Mouse (Mus musculus) heart, postnatal 0 days (tissue): ENCODE results near the gene Fgfr1op2. TPM values are rescaled to one million over a fixed set of nuclear protein-coding genes. Genes with fewer than 3 reads are reported as not detected.
A peak's percentile ranks its signal among the peaks of the same experiment; 100 is the strongest.

Experiments used
- ATAC-seq: fragments of 200-750 bp; cut with Nextera tagmentation; 2 replicates; pipeline ENCODE4 v1.8.0; 2017; ENCODE audit warnings: low read depth, moderate number of reproducible peaks, moderate library complexity; ENCODE audit not compliant: insufficient read depth
- DNase-seq: peaks from one replicate; pipeline ENCODE4 v3.0.0-alpha.2; 2016; ENCODE audit warnings: low spot score
- H3K27ac ChIP-seq: fragments of 300-500 bp; sonication (generic); 2 replicates; pipeline ENCODE4 v1.5.1; 2014; ENCODE audit warnings: low read depth, mild to moderate bottlenecking
- H3K27me3 ChIP-seq: fragments of 300-500 bp; sonication (generic); 2 replicates; pipeline ENCODE4 v1.6.1; 2014; ENCODE audit warnings: low read length, mixed read lengths; ENCODE audit not compliant: control insufficient read depth, insufficient read depth
- H3K36me3 ChIP-seq: fragments of 300-500 bp; sonication (generic); replicated peaks from 2 replicates; pipeline ENCODE4 v1.6.1; 2014; ENCODE audit warnings: low read length, mixed read lengths; ENCODE audit not compliant: control insufficient read depth, insufficient read depth
- H3K4me1 ChIP-seq: fragments of 300-500 bp; sonication (generic); 2 replicates; pipeline ENCODE4 v1.6.1; 2014; ENCODE audit warnings: antibody characterized with exemption; ENCODE audit not compliant: control insufficient read depth, insufficient read depth
- H3K4me2 ChIP-seq: fragments of 300-500 bp; sonication (generic); 2 replicates; pipeline ENCODE4 v1.6.1; 2014; ENCODE audit warnings: low read depth, mild to moderate bottlenecking, low read length, moderate library complexity
- H3K4me3 ChIP-seq: fragments of 300-500 bp; sonication (generic); 2 replicates; pipeline ENCODE4 v1.5.1; 2014; ENCODE audit warnings: low read depth, low read length
- H3K9ac ChIP-seq: fragments of 300-500 bp; sonication (generic); replicated peaks from 2 replicates; pipeline ENCODE4 v1.6.1; 2014; ENCODE audit warnings: low read depth, low read length, mixed read lengths
- H3K9me3 ChIP-seq: fragments of 300-500 bp; sonication (generic); replicated peaks from 2 replicates; pipeline ENCODE4 v1.6.1; 2016; ENCODE audit warnings: low read length; ENCODE audit not compliant: control insufficient read depth
- CTCF ChIP-seq: IDR thresholded peaks from 2 replicates; pipeline ENCODE4 v1.5.1; 2016; ENCODE audit warnings: antibody characterized with exemption, control low read depth, low read depth
- EP300 ChIP-seq: IDR thresholded peaks from 2 replicates; pipeline ENCODE4 v1.6.1; 2016; ENCODE audit warnings: antibody characterized with exemption, low read depth
- whole genome bisulfite sequencing: fragments of 180-500 bp; shearing (Covaris S2); extraction: QIAGEN DNeasy Blood & Tissue Kit; methylation state at CpG from one replicate; pipeline ENCODE4 v1.1.7; 2014; 5-methylcytosine and 5-hydroxymethylcytosine counted together
- polyA plus RNA-seq: library from polyadenylated mRNA; unstranded; fragments of >200 nt; fragmentation: Nextera tagmentation; extraction: Ambion mirVana; gene quantifications from 2 replicates; pipeline ENCODE4 v1.2.1, GENCODE M21; 2015
- total RNA-seq: library from RNA; depleted of rRNA; stranded (reverse); fragments of >200 nt; gene quantifications from 2 replicates; pipeline ENCODE4 v1.2.3, GENCODE M21; 2014; ENCODE audit warnings: low replicate concordance; rRNA removed

Fgfr1op2 gene
- total and polyA plus RNA-seq, 2 experiments from 2014 or later, result 61.4 to 87.8 TPM

DNA sequence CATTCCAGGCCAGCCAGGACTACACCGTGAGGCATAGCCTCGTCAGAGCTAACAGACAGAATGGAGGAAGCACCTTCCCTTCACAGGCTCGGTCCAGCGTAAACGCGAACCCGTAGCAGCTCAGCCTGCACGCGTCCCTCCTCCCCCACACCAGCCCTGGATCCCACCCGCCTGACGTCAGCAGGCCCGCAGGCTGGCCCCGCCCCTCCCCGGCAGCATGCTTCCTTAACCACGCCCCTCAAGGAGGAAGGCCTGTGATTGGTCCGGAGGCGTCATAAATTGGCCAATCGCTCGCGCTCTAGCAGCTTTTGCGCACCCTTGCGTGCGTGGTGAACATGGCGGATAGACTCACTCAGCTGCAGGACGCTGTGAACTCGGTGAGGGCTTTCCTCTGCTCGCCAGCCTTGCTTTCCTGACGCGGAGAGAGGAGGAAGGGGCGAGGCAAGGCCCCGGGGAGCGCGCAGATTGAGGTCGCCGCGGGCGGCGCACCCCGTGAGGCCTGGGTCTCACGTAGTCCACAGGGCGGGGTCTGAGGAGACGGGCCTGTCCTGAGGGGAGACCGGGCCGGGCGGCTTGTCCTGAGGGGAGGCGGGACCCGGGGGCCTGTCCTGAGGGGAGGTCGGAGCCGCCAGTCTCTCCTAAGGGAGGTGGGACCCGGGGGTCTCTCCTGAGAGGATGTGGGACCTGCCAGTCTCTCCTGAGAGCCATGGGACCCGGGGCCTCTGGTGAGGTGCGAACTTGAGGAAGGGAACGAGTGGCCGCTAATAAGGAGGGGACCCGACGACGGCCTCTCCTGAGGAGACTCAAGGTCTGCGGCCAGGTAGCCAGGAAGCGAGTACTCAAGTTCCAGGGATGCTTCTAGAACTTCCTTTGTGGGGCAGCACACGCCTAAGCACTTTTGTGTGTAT is 65.5 kb downstream of the Fgfr1op2 start, which contains the start of the genes Med21 and Tm7sf3:
Gene Med21 (plus strand): TSS at position 272 of the 908 bp plus-strand sequence.
Gene Tm7sf3 (minus strand): TSS at position 549 of the 908 bp plus-strand sequence.
- ATAC-seq (peak; percentile 98), DNase-seq (peak; percentile 99)
- Histone ChIP-seq H3K9ac (peak within 1 kb of the TSS; percentile 87), H3K9me3 (no peaks in the 10 kb centered on the region), H3K4me3 (peak within 1 kb of the TSS; percentile 80), H3K4me1 (peaks cover 10% of the 10 kb centered on the region), H3K27ac (peak within 1 kb of the TSS; percentile 91), H3K4me2 (peak within 1 kb of the TSS; percentile 95), H3K36me3 (no peaks in the 10 kb centered on the region), H3K27me3 (no peaks in the 10 kb centered on the region)
- TF ChIP-seq CTCF (peak; percentile 32; the same call in 1 of the 2 replicates), EP300 (0 out of 2 replicates have a peak, but pooled peaks have one; percentile 31)
- WGBS, result under 1% methylated on average over 59 of the region's 60 CpGs

DNA sequence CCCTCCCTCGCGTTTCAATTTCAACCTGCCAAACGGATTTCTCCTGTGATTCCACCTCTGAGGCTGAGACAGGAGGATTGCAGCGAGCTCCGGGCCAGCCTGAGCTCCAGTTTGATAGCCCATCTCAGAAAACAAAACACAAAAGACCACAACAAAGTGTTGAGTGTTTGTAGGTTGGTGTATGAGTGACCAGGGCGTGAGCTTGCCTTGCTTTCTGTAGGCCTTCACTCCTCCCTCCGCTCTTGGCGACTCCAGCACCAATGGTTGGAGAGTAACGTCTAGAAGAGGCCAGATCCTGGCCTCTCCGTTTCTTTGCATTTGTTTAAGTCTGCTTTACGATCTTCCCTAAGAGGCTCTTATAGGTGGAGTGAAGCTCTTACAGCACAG is 66.2 kb downstream of the Fgfr1op2 start:
- H3K9me3 ChIP-seq, result no peaks in the 10 kb centered on the region
- no peaks in the 10 kb centered on the region for H3K36me3 ChIP-seq
- TF ChIP-seq CTCF, result no peak
- no peak for TF ChIP-seq EP300
- peak overlapping the region; percentile 95 for H3K4me2 ChIP-seq
- peak overlapping the region; percentile 87 for H3K9ac ChIP-seq
- H3K27ac ChIP-seq, result peak overlapping the region; percentile 91
- H3K4me1 ChIP-seq, result peaks cover 10% of the 10 kb centered on the region
- ATAC-seq, result no peak
- no peaks in the 10 kb centered on the region for H3K27me3 ChIP-seq
- no peak for DNase-seq
- WGBS, result 19% methylated on average over 11 of the region's 11 CpGs
- peak overlapping the region; percentile 80 for H3K4me3 ChIP-seq

Other genes with a start within 250 kb of the Fgfr1op2 start
- gene Itpr2, start 75.0 kb upstream of the Fgfr1op2 start, total RNA-seq, result 51.4 and 59.5 TPM in 2 replicates
- 24.2 and 26.5 TPM in 2 replicates for gene Itpr2, start 75.0 kb upstream of the Fgfr1op2 start, polyA plus RNA-seq
- 23.1 and 24.4 TPM in 2 replicates for gene Ints13, start 632 bp downstream of the Fgfr1op2 start, total RNA-seq
- 28.8 and 29.3 TPM in 2 replicates for gene Ints13, start 632 bp downstream of the Fgfr1op2 start, polyA plus RNA-seq
- gene Med21, start 65.3 kb downstream of the Fgfr1op2 start, total RNA-seq, result 85.9 and 86.8 TPM in 2 replicates
- gene Med21, start 65.3 kb downstream of the Fgfr1op2 start, polyA plus RNA-seq, result 139 and 145 TPM in 2 replicates
- gene Tm7sf3, start 65.6 kb downstream of the Fgfr1op2 start, total RNA-seq, result 39.5 and 41.7 TPM in 2 replicates
- gene Tm7sf3, start 65.6 kb downstream of the Fgfr1op2 start, polyA plus RNA-seq, result 24.9 and 27.3 TPM in 2 replicates
- 9.9 and 13.4 TPM in 2 replicates for gene Stk38l, start 147.8 kb downstream of the Fgfr1op2 start, total RNA-seq
- 17.7 and 20.5 TPM in 2 replicates for gene Stk38l, start 147.8 kb downstream of the Fgfr1op2 start, polyA plus RNA-seq
- gene Arntl2, start 218.9 kb downstream of the Fgfr1op2 start, total RNA-seq, result 3.2 TPM in 1 of 2 replicates, not detected in the other
- gene Arntl2, start 218.9 kb downstream of the Fgfr1op2 start, polyA plus RNA-seq, result 1.8 and 3.1 TPM in 2 replicates